Mouse (Mus musculus) E14TG2a.4 (cell line): ENCODE data around the gene Cacng7.

Experiments used
- CTCF ChIP-seq: conservative IDR thresholded peaks from 2 replicates; pipeline ENCODE4 v1.5.1; 2014; ENCODE audit warnings: low read length
- NANOG ChIP-seq: IDR thresholded peaks from 2 replicates; pipeline ENCODE4 v1.6.1; 2014; ENCODE audit warnings: borderline replicate concordance, low read length, mixed read lengths

- TF ChIP-seq CTCF (no peak), NANOG (no peak)
Measured at GRCm38 (mm10) chr7:3332224-3332615, 535 bp upstream of the Cacng7 start.
